Mouse (Mus musculus): ENCODE measurements at regions not wholly inside any gene's neighbourhood (a gene's known extent, or its start where the extent isn't known, plus 50 kb on each side); places are given as distances from the start of the nearest gene placed in this dataset.

DNA sequence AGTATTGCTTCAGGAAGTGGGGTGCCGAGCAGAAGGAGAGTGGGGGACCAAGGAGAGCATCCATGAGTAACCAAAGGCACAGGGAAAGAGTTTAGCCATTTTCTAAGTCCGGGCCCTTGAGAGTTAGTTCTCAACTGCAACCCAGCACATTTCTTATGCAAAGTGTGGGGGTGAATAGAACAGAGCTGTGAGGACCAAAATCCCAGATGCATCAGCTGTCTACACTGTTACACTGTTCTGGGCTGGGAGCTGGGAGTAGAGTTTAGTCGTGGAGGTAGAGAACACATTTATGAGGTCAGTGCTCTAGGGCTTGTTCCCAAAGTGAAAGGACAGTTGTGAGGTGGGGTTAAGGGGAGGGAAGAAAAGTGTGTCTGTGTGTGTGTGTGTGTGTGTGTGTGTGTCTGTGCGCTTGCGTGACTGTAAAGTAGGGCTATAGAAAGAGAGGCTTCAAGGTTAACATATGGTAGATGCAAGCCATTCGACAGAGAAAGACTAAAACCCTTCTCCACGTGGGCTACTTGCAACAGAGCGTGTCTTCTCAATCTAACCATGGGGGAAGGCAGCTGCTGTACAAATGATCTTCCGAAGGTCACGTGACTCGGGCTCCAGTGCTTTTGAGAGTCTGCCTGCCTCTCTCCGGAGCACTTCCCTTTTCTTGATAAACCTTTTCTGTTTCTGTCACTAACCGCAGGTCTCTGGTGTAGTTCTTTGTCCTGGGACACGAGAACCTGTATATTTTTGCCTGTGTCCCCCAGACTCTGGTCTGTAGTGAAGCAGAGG is 104.5 kb upstream of the Zfp217 start:
- TF ChIP-seq ZC3H11A (IDR thresholded peaks at IDR 0.05; ENCODE audit: borderline replicate concordance, low read depth, low read length), result no peak
- TF ChIP-seq MAFK (IDR thresholded peaks at IDR 0.05; ENCODE audit: insufficient read depth, low read depth, low read length), result no peak
